Mouse (Mus musculus) adrenal gland, postnatal 25 days (tissue): ENCODE results near the gene Wdr35. TPM values are rescaled to one million over a fixed set of nuclear protein-coding genes. Genes with fewer than 3 reads are reported as not detected.
A peak's percentile ranks its signal among the peaks of the same experiment; 100 is the strongest.
"Not testable (repeated sequence)": the region's sequence is repeated elsewhere in the genome, so short reads cannot be mapped to it uniquely, and the experiment has no call there.

Experiments used
- DNase-seq: peaks from one replicate; pipeline ENCODE4 v3.0.0; 2021; ENCODE audit warnings: mixed read lengths
- total RNA-seq: library from RNA; stranded (reverse); gene quantifications from 2 replicates; pipeline ENCODE4 v1.2.3, GENCODE M21; 2021

Gene Wdr35
- total RNA-seq, 1 experiment from 2014 or later: 16.1 TPM

DNA sequence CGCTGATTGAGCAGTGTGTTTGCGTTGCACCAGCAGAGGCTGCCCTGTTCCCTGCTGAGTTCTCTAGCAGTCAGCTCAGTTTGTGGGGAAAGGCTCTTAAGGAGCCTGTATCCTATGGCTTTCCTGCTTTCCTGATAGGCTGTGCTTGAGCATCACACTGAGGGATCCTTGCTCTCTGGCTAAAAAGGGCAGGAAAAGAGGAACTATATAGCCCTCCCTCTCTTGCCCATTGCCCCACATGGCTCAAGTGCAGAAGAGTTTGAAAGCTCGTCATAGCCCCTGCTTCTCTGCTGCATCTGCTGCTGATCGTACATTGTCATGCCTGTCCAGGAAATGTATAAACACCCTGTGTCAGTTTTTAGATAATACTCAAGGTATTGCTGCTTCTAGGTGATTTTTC, 33.5 kb downstream of the Wdr35 start:
- no peak for DNase-seq

- DNase-seq: no peak
These were observed 34.1 kb downstream of the Wdr35 start for GRCm38 (mm10) chr12:9007811-9008210.

DNA sequence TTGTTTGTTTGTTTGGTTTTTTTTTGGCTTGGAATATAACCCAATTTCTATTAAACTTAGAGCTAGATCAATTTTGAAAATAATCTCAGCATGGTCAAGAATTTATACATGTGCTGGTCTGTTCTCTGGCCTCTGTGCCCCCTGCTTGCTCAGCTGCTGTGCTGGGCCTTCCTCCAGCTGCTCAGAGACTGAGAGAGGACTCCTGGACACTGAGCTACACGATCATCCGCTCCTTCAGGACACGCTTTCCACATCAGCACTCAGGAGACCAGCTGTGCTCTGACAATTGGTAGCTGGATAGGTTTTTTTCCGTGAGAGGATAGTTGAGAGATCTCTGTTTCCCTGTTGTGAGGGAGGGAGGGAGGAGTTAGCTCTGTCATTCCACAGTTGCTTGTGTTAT, 36.6 kb downstream of the Wdr35 start:
- no peak for DNase-seq

DNA sequence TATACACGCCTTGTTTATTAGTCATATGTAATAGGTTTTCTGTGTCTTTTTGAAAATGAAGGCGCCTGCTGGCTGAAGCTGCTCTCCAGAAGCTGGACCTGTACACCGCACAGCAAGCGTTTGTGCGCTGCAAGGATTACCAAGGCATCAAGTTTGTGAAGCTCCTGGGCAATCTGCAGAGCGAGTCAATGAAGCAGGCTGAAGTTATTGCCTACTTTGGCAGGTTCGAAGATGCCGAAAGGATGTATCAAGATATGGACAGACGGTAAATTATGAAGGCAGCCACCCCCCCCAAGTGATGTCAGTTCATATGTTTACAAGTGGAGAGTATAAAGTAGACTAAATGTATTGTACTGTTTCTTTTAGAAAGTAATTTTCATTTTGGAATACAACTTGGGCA, 42.7 kb downstream of the Wdr35 start:
- no peak for DNase-seq

DNA sequence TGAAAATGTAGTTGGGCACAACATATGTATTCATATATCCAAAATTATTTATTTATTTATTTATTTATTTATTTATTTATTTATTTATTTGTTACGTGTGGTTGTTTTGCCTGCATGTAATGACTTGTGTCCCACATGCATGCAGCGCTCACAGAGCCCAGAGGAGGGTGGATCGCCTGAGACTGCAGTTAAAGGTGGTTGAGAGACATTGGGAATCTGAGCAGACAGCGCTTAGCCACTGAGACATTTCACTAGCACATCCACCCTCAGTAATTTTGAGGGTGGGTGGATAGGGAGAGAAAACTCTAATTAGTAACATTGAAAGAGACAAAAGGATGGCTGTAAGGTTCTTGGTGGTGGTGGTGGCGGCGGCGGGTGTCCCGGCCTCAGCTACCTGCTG, 46.7 kb downstream of the Wdr35 start:
- DNase-seq: no peak

GRCm38 (mm10) chr12:9020986-9021385, 47.3 kb downstream of the Wdr35 start:
- no peak for DNase-seq

DNA sequence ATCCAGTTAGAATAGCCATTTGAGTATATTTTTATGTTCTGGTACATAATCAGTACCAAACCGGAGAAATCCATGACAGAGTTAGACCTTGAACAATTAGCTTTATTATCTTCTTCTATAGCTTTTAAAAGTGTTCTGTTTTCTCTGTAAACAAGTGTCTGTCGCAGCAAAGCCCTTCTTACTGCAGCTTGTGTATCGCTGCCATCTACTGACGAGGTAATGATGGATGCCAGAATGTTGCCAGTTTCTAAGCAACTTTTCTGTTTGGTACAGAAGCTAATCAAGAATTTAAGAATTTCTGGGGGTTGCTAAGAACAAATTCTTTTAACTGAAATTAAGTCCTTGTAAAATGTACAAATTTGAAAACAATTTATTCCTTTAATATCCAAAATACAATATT, 49.3 kb downstream of the Wdr35 start:
- no peak for DNase-seq

- no peak for DNase-seq
These were observed 50.4 kb downstream of the Wdr35 start for GRCm38 (mm10) chr12:9024071-9024470.

- DNase-seq: no peak
These were observed 51.0 kb downstream of the Wdr35 start for GRCm38 (mm10) chr12:9024736-9025135.

DNA sequence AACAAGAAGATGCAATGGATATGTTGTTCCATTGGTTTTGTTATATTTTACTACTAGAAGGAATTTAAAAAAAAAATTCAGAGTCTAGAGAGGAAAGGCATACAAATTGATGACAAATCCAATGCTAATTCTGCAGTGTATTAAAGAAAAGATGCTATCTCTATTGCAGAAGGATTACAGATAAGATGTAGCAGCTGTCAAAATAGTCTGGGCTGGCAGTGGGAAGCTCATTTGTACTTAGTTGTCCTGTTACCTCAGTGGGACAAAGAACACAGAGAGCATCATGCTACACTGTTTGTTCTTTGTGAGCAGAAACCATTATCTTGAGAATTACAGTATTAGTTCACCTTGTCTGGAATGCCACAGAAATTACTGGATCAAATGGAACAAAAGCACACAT, 53.2 kb downstream of the Wdr35 start:
- no peak for DNase-seq

- DNase-seq: not testable (repeated sequence)
These were observed 55.1 kb downstream of the Wdr35 start for GRCm38 (mm10) chr12:9028816-9029215.

DNA sequence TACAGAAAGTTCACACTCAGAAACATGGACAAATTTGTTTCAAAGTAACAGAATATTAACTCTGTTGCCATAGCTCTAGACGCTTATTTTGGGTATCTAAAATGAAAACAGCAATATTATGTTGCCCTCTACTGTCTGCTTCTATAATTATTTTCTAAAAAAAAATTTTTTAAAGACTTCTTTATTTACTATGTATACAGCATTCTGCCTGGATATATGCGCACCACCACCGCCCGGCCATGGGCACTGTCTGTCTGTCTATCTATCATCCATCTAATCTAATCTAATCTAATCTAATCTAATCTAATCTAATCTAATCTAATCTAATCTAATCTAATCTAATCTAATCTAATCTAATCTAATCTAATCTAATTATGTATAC, 55.8 kb downstream of the Wdr35 start:
- DNase-seq: no peak

GRCm38 (mm10) chr12:9029888-9030723, 56.4 kb downstream of the Wdr35 start, which contains the start of gene Ttc32:
Gene Ttc32 (plus strand): TSS chr12:9029997.
- DNase-seq: peak; percentile 94

- no peak for DNase-seq
These were observed 57.5 kb downstream of the Wdr35 start for GRCm38 (mm10) chr12:9031166-9031565.

- no peak for DNase-seq
These were observed 59.4 kb downstream of the Wdr35 start for GRCm38 (mm10) chr12:9033140-9033539.

DNA sequence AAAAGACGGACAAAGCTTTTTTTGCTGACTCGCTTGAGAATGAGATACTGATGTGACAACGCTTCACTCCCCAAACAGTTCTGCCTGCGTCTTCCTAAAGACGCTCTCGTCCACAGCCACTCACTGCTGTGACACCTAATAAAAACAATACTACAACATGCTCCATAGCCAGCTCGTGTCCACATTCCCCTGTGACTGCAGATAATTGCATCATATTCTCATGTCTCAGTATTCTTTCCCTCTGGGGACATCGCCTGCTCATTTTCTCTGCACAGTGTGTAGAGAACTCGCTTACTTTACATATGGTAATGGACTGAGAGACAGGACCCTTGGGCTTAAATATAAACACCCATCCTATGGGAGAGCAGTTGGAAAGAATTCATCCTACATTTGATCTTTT, 62.7 kb downstream of the Wdr35 start:
- no peak for DNase-seq

DNA sequence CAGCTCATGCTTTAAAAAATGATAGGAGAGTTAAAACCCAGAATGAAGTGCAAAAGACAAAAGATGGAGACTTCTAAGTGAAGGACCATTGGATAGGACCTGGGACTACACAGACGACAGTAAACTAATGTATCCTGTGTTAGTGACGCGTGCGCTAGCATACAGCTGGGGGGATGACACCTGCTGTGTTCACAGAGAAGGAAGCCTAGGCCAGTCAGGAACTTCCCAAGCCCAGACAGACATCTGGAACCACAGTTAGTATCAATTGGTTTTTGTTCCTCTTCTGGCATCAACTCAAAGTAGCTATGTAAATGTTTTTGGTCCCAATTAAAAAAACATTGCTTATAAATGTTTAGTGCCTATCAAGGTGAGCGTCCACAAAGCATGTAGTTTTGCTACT, 66.5 kb downstream of the Wdr35 start:
- DNase-seq: no peak

GRCm38 (mm10) chr12:9040686-9041085, 67.0 kb downstream of the Wdr35 start:
- DNase-seq: no peak

DNA sequence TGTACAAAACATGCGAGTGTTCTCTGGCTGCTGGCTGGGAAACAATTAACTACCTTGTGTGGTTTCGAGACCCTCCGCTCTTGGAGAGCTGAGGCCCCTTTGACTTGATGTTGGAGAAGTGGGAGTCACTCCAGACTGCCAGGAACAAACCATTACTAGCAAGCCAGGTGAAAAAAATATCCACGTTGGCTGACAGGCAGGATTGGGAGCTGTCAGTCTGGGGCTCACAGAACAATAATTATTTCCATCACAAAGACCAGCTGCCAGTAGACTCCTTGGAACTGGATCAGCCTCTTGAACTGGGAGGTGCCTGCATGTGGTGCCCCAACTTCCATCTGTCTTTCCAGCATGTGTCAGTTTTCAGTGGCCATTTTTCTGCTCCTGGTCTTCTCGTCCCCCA, 68.6 kb downstream of the Wdr35 start:
- DNase-seq: no peak

DNA sequence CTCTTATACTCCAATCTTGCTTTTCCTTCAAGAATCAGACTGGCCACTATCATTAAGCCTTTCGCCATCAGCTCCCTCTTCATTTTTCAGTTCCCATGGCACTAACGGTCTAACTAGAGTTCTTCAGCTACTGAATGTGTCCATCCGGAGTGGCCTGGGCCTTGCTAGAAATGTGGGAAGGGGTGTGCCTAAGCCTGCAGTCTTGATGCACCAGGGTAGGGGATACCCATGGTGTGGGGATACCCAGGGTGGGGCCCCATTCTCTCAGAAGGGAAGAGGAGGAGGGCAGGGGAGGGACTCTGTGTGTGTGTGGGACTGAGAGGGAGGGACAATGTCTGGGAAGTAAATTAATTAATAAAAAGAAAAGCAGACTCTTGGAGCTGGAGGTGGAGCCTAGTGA, 69.1 kb downstream of the Wdr35 start:
- no peak for DNase-seq

DNA sequence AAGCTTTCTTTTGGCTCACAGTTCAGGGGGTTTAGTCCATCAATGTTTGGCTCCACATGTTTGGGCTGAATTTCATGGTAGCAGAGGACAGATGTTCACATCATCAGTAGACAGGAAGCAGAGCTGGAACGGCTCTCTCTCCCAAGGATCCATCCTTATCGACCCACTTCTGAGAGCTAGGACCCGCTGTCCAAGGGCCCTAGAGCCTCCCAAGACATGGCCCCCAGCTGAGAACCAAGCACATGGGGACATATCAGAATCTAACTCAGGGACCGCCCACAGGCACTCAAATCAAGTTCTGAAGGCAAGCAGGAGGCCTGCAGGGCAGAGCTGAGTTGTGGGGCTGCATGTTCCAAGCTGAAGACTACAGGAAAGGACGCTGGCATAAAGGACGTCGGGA, 71.0 kb downstream of the Wdr35 start:
- no peak for DNase-seq

- no peak for DNase-seq
These were observed 73.0 kb downstream of the Wdr35 start for GRCm38 (mm10) chr12:9046674-9047073.

GRCm38 (mm10) chr12:9048090-9048489, 74.4 kb downstream of the Wdr35 start:
- no peak for DNase-seq

GRCm38 (mm10) chr12:9050824-9051223, 77.1 kb downstream of the Wdr35 start:
- DNase-seq: no peak
